Comparison of ENCODE assay signal across 21 mouse cellular contexts in the genomic region with DNA sequence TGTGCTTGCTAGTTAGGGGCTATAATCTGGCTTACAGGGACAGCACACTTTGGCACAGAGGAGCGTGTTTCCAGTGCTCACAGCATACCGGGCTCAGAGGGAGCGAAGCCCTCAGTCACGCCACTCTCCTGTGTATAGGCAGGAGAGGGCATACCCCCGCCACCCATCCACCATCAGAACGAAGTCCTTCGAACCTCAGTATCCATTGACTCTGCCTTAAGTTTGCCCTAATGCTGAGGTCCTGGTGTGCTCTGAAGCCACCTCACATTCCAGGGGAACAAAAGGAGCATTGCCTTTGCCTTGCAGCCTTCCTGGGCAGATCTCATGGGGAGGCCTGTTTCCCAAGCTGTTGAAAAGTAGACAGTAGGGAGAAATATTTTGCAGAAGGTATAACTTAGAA.
A peak's percentile ranks its signal among the peaks of the same experiment; 100 is the strongest.
DNase-seq lines count a peak whose midpoint lies in the region; ATAC-seq lines count a peak whose summit lies in the region.
"Had no signal": no experiment of that assay in that cellular context is flagged by ENCODE, and none has a peak within 500 bp of the region (broad histone marks: within the 10 kb centered on the region; RNA-seq: fewer than 3 reads in every experiment).

No protein-coding gene starts in this region.

- peaks cover 59% of the 10 kb centered on the region for H3K4me1 ChIP-seq in midbrain, embryonic 10.5 days
- H3K4me1 ChIP-seq in midbrain, embryonic 14.5 days (ENCODE audit: control insufficient read depth, insufficient read depth, low read length) = peaks cover 37% of the 10 kb centered on the region
- H3K4me1 ChIP-seq in midbrain, embryonic 11.5 days (ENCODE audit: control insufficient read depth, insufficient read depth, low read length) = peaks cover 19% of the 10 kb centered on the region
- H3K4me1 ChIP-seq in midbrain, embryonic 13.5 days (replicated peaks) = peaks cover 45% of the 10 kb centered on the region

- H3K27me3 ChIP-seq in midbrain, embryonic 10.5 days (ENCODE audit: low read depth, poor library complexity, severe bottlenecking) = no peaks in the 10 kb centered on the region
- no peaks in the 10 kb centered on the region for H3K27me3 ChIP-seq in midbrain, embryonic 14.5 days (ENCODE audit: control insufficient read depth, insufficient read depth, low read length)
- no peaks in the 10 kb centered on the region for H3K27me3 ChIP-seq in midbrain, embryonic 11.5 days (ENCODE audit: control insufficient read depth, insufficient read depth, low read length)
- H3K27me3 ChIP-seq in midbrain, embryonic 13.5 days = no peaks in the 10 kb centered on the region
- H3K27me3 ChIP-seq: CH12.LX, Patski had no signal

- H3K4me3 ChIP-seq in midbrain, embryonic 10.5 days = no peak overlapping the region
- H3K4me3 ChIP-seq in midbrain, embryonic 14.5 days (replicated peaks; ENCODE audit: low read depth, low read length) = no peak overlapping the region
- no peak overlapping the region for H3K4me3 ChIP-seq in midbrain, embryonic 11.5 days (ENCODE audit: low read depth, low read length)
- H3K4me3 ChIP-seq in midbrain, embryonic 13.5 days (replicated peaks) = no peak overlapping the region

- H3K9me3 ChIP-seq in midbrain, embryonic 10.5 days (replicated peaks) = no peaks in the 10 kb centered on the region
- H3K9me3 ChIP-seq in midbrain, embryonic 14.5 days (ENCODE audit: control insufficient read depth, low read length) = no peaks in the 10 kb centered on the region
- H3K9me3 ChIP-seq in midbrain, embryonic 11.5 days (ENCODE audit: control insufficient read depth, low read length) = no peaks in the 10 kb centered on the region
- no peaks in the 10 kb centered on the region for H3K9me3 ChIP-seq in midbrain, embryonic 13.5 days

- DNase-seq in heart, adult 11 months = peak; percentile 59
- no peak for DNase-seq in heart, postnatal 14 days
- DNase-seq in midbrain, embryonic 10.5 days (ENCODE audit: low spot score) = no peak
- DNase-seq in midbrain, embryonic 14.5 days = no peak
- DNase-seq in midbrain, embryonic 11.5 days (ENCODE audit: low spot score, missing footprints) = peak; percentile 62
- DNase-seq: adrenal gland, adult 2 months; adrenal gland, adult 8-10 months; adrenal gland, postnatal 10 days; adrenal gland, postnatal 14 days; adrenal gland, postnatal 25 days; adrenal gland, postnatal 36 days; B cell, adult 2 months; cerebellum, adult 11 months; cerebellum, adult 11-12 months; cerebellum, adult 18-20 months had no signal

- H3K9ac ChIP-seq in midbrain, embryonic 14.5 days (replicated peaks; ENCODE audit: low read length) = no peak overlapping the region
- H3K9ac ChIP-seq in midbrain, embryonic 11.5 days (ENCODE audit: low read length) = no peak overlapping the region
- no peak overlapping the region for H3K9ac ChIP-seq in midbrain, embryonic 13.5 days (replicated peaks)

- no peak overlapping the region for H3K4me2 ChIP-seq in midbrain, embryonic 14.5 days (ENCODE audit: low read length)
- no peak overlapping the region for H3K4me2 ChIP-seq in midbrain, embryonic 11.5 days
- no peak overlapping the region for H3K4me2 ChIP-seq in midbrain, embryonic 13.5 days (replicated peaks)

- ATAC-seq in midbrain, embryonic 14.5 days (ENCODE audit: low FRiP score, low TSS enrichment) = no peak
- ATAC-seq in midbrain, embryonic 11.5 days (ENCODE audit: low FRiP score) = no peak
- no peak for ATAC-seq in midbrain, embryonic 13.5 days
- ATAC-seq: activated CD4-positive, CD25-positive, alpha-beta regulatory T cell, adult 4 months; CD4-positive, CD25-positive, alpha-beta regulatory T cell, adult 4 months; Patski had no signal

- intact Hi-C loops in heart, postnatal 14 days (cut with DNase I) = no loop called here

- WGBS in midbrain, embryonic 10.5 days = 88% methylated on average over 7 of the region's 7 CpGs
- 88% methylated on average over 7 of the region's 7 CpGs for WGBS in midbrain, embryonic 14.5 days
- 87% methylated on average over 7 of the region's 7 CpGs for WGBS in midbrain, embryonic 11.5 days
- WGBS in midbrain, embryonic 13.5 days = 88% methylated on average over 7 of the region's 7 CpGs

- 0 out of 2 replicates have a peak overlapping the region, but pooled peaks have one; percentile 49 for H3K27ac ChIP-seq in midbrain, embryonic 10.5 days (replicated peaks)
- H3K27ac ChIP-seq in midbrain, embryonic 14.5 days (replicated peaks; ENCODE audit: low read depth, low read length) = no peak overlapping the region
- no peak overlapping the region for H3K27ac ChIP-seq in midbrain, embryonic 11.5 days (ENCODE audit: low read depth, low read length)
- no peak overlapping the region for H3K27ac ChIP-seq in midbrain, embryonic 13.5 days

- H3K36me3 ChIP-seq in midbrain, embryonic 10.5 days = no peaks in the 10 kb centered on the region
- H3K36me3 ChIP-seq in midbrain, embryonic 14.5 days (ENCODE audit: control insufficient read depth, insufficient read depth, low read length) = no peaks in the 10 kb centered on the region
- no peaks in the 10 kb centered on the region for H3K36me3 ChIP-seq in midbrain, embryonic 11.5 days (ENCODE audit: control insufficient read depth, insufficient read depth, low read length)
- H3K36me3 ChIP-seq in midbrain, embryonic 13.5 days = no peaks in the 10 kb centered on the region
- H3K36me3 ChIP-seq: G1E had no signal

Comparison
In these comparisons a context has a peak if more than half of its experiments do, and no peak if none do; other contexts are left out.
1. DNase-seq: peak in heart, adult 11 months (single experiment) and midbrain, embryonic 11.5 days (single experiment); none in heart, postnatal 14 days (0 of 2), midbrain, embryonic 10.5 days (single experiment) and midbrain, embryonic 14.5 days (single experiment).